Mouse (Mus musculus) hindbrain, postnatal 0 days (tissue): ENCODE results near the gene Vegfa. TPM values are rescaled to one million over a fixed set of nuclear protein-coding genes. Genes with fewer than 3 reads are reported as not detected.

ENCODE experiments used
- ATAC-seq: fragments of 200-750 bp; cut with Nextera tagmentation; 2 replicates; pipeline ENCODE4 v1.8.0; 2017; ENCODE audit warnings: mild to moderate bottlenecking, moderate TSS enrichment, moderate library complexity
- DNase-seq: peaks from one replicate; pipeline ENCODE4 v3.0.0-alpha.2; 2015; ENCODE audit warnings: low spot score
- H3K27ac ChIP-seq: fragments of 300-500 bp; sonication (generic); 2 replicates; pipeline ENCODE4 v1.5.1; 2014; ENCODE audit warnings: mild to moderate bottlenecking
- H3K27me3 ChIP-seq: fragments of 300-500 bp; sonication (generic); 2 replicates; pipeline ENCODE4 v1.6.1; 2014; ENCODE audit warnings: low read length, mixed read lengths; ENCODE audit not compliant: insufficient read depth
- H3K36me3 ChIP-seq: fragments of 300-500 bp; sonication (generic); 2 replicates; pipeline ENCODE4 v1.6.1; 2014; ENCODE audit warnings: low read length, mixed read lengths; ENCODE audit not compliant: insufficient read depth
- H3K4me1 ChIP-seq: fragments of 300-500 bp; sonication (generic); 2 replicates; pipeline ENCODE4 v1.6.1; 2014; ENCODE audit warnings: antibody characterized with exemption, low read length, mixed read lengths; ENCODE audit not compliant: insufficient read depth
- H3K4me2 ChIP-seq: fragments of 300-500 bp; sonication (generic); 2 replicates; pipeline ENCODE4 v1.6.1; 2014; ENCODE audit warnings: low read depth, mild to moderate bottlenecking, low read length, moderate library complexity, mixed read lengths
- H3K4me3 ChIP-seq: fragments of 300-500 bp; sonication (generic); 2 replicates; pipeline ENCODE4 v1.5.1; 2014; ENCODE audit warnings: low read length
- H3K9ac ChIP-seq: fragments of 300-500 bp; sonication (generic); replicated peaks from 2 replicates; pipeline ENCODE4 v1.6.1; 2014; ENCODE audit warnings: mild to moderate bottlenecking, low read length, moderate library complexity, mixed read lengths
- H3K9me3 ChIP-seq: fragments of 300-500 bp; sonication (generic); 2 replicates; pipeline ENCODE4 v1.6.1; 2016; ENCODE audit warnings: low read length, mixed read lengths
- CTCF ChIP-seq: IDR thresholded peaks from 2 replicates; pipeline ENCODE4 v1.5.1; 2016; ENCODE audit warnings: antibody characterized with exemption, control low read depth, low read depth
- WGBS: fragments of 180-500 bp; shearing (Covaris S2); extraction: QIAGEN DNeasy Blood & Tissue Kit; methylation state at CpG from one replicate; pipeline ENCODE4 v1.1.7; 2014; 5-methylcytosine and 5-hydroxymethylcytosine counted together
- polyA plus RNA-seq: library from polyadenylated mRNA; unstranded; fragments of >200 nt; fragmentation: Nextera tagmentation; extraction: Ambion mirVana; gene quantifications from 2 replicates; pipeline ENCODE4 v1.2.1, GENCODE M21; 2015
- total RNA-seq: library from RNA; depleted of rRNA; stranded (reverse); fragments of >200 nt; gene quantifications from 2 replicates; pipeline ENCODE4 v1.2.3, GENCODE M21; 2014

Vegfa gene
- total and polyA plus RNA-seq, 2 experiments from 2014 or later = 4.8 to 89.5 TPM

DNA sequence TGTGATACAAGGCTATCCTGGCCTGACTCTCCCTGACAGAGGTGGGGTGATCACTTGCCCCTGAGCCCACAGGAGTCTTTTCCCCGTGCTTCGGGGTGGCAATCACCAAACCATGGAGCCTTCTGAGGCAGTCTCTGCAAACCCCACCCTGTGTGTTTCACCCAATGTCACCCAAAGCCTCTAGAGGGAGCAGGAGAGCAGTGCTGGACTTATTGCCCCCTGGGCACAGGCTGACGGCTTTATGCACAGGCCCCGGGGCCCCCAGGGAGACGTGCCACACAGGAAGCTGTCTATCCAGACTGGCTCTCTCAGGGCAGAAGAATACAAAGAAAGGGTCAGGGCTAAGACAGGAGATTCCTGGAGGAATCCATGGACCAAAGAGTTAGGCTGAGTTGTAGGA lies 9.1 kb upstream of the Vegfa start:
- ATAC-seq = no peak; the same call in 1 of the 2 replicates
- DNase-seq = peak; percentile 10

DNA sequence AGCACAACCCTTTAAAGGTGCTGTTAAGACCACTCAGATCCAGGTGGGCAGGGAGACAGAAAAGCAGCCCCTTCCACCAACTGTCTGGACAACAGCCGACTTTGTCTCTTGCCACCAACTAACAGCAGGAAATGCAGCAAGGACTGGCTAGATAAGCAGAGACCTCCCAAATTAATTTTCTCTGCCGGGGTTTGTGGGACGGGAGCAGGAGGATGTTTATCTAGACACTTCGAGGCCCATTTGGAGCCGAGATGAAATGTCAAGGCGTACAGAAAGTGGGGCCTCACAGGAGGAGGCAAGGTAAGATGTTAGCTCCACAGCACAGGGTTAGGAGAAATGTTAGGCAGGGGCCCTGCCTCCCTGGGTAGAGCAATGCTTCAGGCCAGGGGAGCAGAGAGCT lies 8.4 kb upstream of the Vegfa start:
- no peak overlapping the region for H3K4me3 ChIP-seq
- no peaks in the 10 kb centered on the region for H3K36me3 ChIP-seq
- no peak for DNase-seq
- 81% methylated on average over 6 of the region's 6 CpGs for WGBS
- ATAC-seq = no peak
- no peaks in the 10 kb centered on the region for H3K27me3 ChIP-seq
- H3K27ac ChIP-seq = no peak overlapping the region
- no peaks in the 10 kb centered on the region for H3K9me3 ChIP-seq
- H3K4me1 ChIP-seq = no peaks in the 10 kb centered on the region
- H3K9ac ChIP-seq = no peak overlapping the region
- TF ChIP-seq CTCF = no peak
- no peak overlapping the region for H3K4me2 ChIP-seq

More for the DNA sequence above, 9.1 kb upstream of the Vegfa start:
- H3K27ac ChIP-seq = no peak overlapping the region
- peak; percentile 60 for TF ChIP-seq CTCF
- 58% methylated on average over 5 of the region's 5 CpGs for WGBS
- no peaks in the 10 kb centered on the region for H3K36me3 ChIP-seq
- H3K4me3 ChIP-seq = no peak overlapping the region
- H3K9me3 ChIP-seq = no peaks in the 10 kb centered on the region
- H3K4me1 ChIP-seq = no peaks in the 10 kb centered on the region
- no peak overlapping the region for H3K9ac ChIP-seq
- no peaks in the 10 kb centered on the region for H3K27me3 ChIP-seq
- no peak overlapping the region for H3K4me2 ChIP-seq

DNA sequence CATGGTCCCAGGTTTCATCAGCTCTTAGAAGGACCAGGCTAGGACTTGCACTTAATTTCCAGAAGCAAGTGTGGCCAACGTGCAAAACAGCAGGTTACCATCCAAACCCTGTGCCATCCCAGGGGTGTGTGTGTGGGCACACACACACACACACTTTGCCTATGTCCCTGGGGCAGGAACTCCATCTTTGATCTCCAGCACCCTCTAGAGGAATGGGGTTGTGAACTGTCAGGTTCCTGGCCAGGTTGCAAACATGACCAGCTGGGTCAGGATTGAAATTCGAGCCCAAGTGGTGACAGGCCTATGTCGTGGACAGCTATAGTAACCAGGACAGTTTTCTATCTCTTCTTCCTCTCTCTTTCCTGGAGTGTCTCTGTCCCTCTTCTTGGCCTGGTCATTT lies 6.7 kb upstream of the Vegfa start:
- H3K4me3 ChIP-seq = no peak overlapping the region
- H3K27me3 ChIP-seq = no peaks in the 10 kb centered on the region
- peak; percentile 11 for DNase-seq
- 40% methylated on average over 3 of the region's 3 CpGs for WGBS
- no peaks in the 10 kb centered on the region for H3K4me1 ChIP-seq
- H3K36me3 ChIP-seq = no peaks in the 10 kb centered on the region
- no peak overlapping the region for H3K4me2 ChIP-seq
- no peak for ATAC-seq
- TF ChIP-seq CTCF = no peak
- no peak overlapping the region for H3K9ac ChIP-seq
- H3K9me3 ChIP-seq = no peaks in the 10 kb centered on the region
- H3K27ac ChIP-seq = no peak overlapping the region

DNA sequence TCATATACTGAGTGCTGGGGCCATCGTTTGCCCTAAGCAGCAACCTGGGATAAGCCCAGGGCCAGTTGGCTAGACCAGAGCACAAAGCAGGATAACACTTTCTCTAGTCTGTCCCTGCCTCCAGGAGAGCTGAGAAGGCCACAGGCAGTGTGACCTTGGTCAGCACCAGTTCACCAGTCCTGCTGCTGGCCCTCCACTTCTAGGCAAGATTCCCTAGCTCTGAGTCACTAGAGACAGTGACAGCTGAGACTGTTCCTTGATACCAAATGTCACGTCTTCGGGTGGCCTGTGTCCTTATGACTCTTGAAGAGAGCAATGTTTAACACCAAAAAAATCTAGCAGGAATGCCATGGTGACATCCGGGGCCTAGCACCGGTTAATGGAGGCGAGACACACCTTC lies 4.2 kb upstream of the Vegfa start:
- no peaks in the 10 kb centered on the region for H3K27me3 ChIP-seq
- no peak for ATAC-seq

DNA sequence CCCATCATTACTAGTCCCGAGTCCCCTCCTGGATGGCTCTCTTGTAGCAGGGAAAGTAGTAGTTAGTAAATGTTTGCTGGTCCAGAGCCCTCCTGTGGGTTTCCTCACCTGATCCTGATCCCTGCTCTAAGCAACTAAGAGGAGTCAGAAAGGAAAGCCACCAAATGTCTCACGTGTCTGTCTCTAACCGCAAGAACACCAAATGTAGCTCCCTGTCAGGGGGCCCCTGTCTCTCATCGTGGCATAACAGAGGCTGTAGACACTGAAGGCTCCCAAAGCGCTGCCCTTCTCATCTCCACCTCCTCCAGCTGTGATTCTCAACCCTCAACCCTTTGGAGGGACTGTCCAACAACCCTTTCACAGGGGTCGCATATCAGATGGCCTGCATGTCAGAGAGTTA lies 1.9 kb upstream of the Vegfa start:
- DNase-seq (no peak), ATAC-seq (no peak)
- no peak for TF ChIP-seq CTCF
- no peak overlapping the region for H3K27ac ChIP-seq
- H3K36me3 ChIP-seq = no peaks in the 10 kb centered on the region
- H3K4me1 ChIP-seq = peaks cover 14% of the 10 kb centered on the region
- H3K4me2 ChIP-seq = no peak overlapping the region
- H3K9me3 ChIP-seq = no peaks in the 10 kb centered on the region
- H3K9ac ChIP-seq = no peak overlapping the region
- no peak overlapping the region for H3K4me3 ChIP-seq
- no peaks in the 10 kb centered on the region for H3K27me3 ChIP-seq
- 61% methylated on average over 6 of the region's 6 CpGs for WGBS

More for the DNA sequence above, 4.2 kb upstream of the Vegfa start:
- Histone ChIP-seq H3K27ac (no peak overlapping the region), H3K4me3 (no peak overlapping the region), H3K9me3 (no peaks in the 10 kb centered on the region), H3K4me2 (no peak overlapping the region), H3K36me3 (no peaks in the 10 kb centered on the region), H3K9ac (no peak overlapping the region), H3K4me1 (peaks cover 8% of the 10 kb centered on the region)
- DNase-seq = no peak
- WGBS = 88% methylated on average over 6 of the region's 6 CpGs
- no peak for TF ChIP-seq CTCF

DNA sequence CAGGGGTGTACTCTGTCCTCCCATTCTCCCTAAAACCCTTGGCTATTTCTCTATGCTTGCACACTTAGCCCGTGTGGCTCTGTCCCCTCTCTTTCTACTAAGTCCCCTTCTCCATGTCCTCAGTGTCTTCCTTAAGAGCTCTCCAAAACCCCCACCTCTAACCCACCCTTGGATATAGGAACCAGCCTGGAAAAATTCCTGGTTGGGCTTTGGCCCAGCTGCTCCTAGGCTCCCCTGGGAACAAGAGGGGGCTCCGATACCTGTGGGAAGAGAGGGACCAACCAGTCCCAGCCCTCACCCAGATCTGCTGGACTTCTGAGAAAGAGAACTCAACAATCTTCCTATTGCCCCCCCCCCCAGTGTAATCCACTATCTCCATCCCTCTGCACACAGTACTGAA lies 1.4 kb upstream of the Vegfa start:
- no peak for ATAC-seq
- peaks cover 19% of the 10 kb centered on the region for H3K4me1 ChIP-seq
- H3K9me3 ChIP-seq = no peaks in the 10 kb centered on the region
- H3K4me2 ChIP-seq = no peak overlapping the region
- H3K27me3 ChIP-seq = no peaks in the 10 kb centered on the region
- no peaks in the 10 kb centered on the region for H3K36me3 ChIP-seq
- no peak for DNase-seq
- no peak for TF ChIP-seq CTCF
- H3K27ac ChIP-seq = no peak overlapping the region
- no peak overlapping the region for H3K4me3 ChIP-seq
- 0 out of 2 replicates have a peak overlapping the region, but pooled peaks have one; percentile 17 for H3K9ac ChIP-seq
- 18% methylated on average over 2 of the region's 2 CpGs for WGBS

DNA sequence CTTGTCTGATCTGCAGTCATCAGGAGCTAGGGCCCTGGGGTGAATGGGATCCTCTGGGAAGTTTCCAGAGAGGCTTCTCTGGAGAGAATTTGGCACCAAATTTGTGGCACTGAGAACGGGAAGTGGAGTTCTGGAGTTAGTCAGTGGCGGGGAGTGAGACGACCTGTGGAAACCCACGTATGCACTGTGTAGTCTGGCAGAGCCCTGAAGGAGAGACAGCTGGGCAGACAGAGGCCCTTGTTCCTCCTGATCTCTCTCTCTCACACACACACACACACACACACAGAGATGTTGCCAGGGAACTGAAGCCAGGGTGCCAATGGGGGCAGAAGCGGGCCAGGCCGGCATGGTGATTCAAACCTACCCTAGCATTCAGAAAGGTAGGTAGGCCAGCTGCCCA lies 953 bp upstream of the Vegfa start:
- H3K36me3 ChIP-seq = no peaks in the 10 kb centered on the region
- peak overlapping the region; percentile 66; the same call in 1 of the 2 replicates for H3K4me2 ChIP-seq
- 0 out of 2 replicates have a peak overlapping the region, but pooled peaks have one; percentile 17 for H3K9ac ChIP-seq

More for the DNA sequence above, 953 bp upstream of the Vegfa start:
- no peak for TF ChIP-seq CTCF
- 24% methylated on average over 6 of the region's 6 CpGs for WGBS
- no peak overlapping the region for H3K4me3 ChIP-seq
- no peaks in the 10 kb centered on the region for H3K27me3 ChIP-seq
- no peaks in the 10 kb centered on the region for H3K9me3 ChIP-seq
- DNase-seq (no peak), ATAC-seq (no peak)
- peaks cover 24% of the 10 kb centered on the region for H3K4me1 ChIP-seq
- H3K27ac ChIP-seq = no peak overlapping the region
